Mouse (Mus musculus): ENCODE results near the gene Slc1a3. TPM values are rescaled to one million over a fixed set of nuclear protein-coding genes. Genes with fewer than 3 reads are reported as not detected.

Gene Slc1a3
- polyA plus RNA-seq (2014; fragmentation: Nextera tagmentation; extraction: Ambion mirVana) = 18.3 and 19.3 TPM in 2 replicates

- WGBS = 1% methylated on average over 34 of the region's 34 CpGs
- peak within 1 kb of the TSS; percentile 68 for H3K27ac ChIP-seq (ENCODE audit: low read length)
- H3K4me1 ChIP-seq (ENCODE audit: control insufficient read depth, insufficient read depth, low read length) = no peaks in the 10 kb centered on the region
- H3K4me3 ChIP-seq (ENCODE audit: low read depth, low read length) = peak within 1 kb of the TSS; percentile 60
- no peaks in the 10 kb centered on the region for H3K9me3 ChIP-seq (ENCODE audit: control insufficient read depth, low read depth, low read length)
- 0 out of 2 replicates have a peak, but pooled peaks cover 4% of the 10 kb centered on the region for H3K27me3 ChIP-seq (ENCODE audit: control insufficient read depth, insufficient read depth, low read length)
- peak within 1 kb of the TSS; percentile 76 for H3K4me2 ChIP-seq (replicated peaks; ENCODE audit: low read depth, low read length)
- H3K9ac ChIP-seq (replicated peaks; ENCODE audit: low read depth, low read length) = peak within 1 kb of the TSS; percentile 47; the same call in 1 of the 2 replicates
- H3K36me3 ChIP-seq (ENCODE audit: control insufficient read depth, insufficient read depth, low read length) = no peaks in the 10 kb centered on the region
- ATAC-seq (ENCODE audit: insufficient number of reproducible peaks, insufficient read depth, low FRiP score, low read depth) = peak; percentile 88
These were observed at the start of gene Slc1a3 for GRCm38 (mm10) chr15:8710146-8711006. Gene Slc1a3, minus strand, starts transcription at chr15:8710764.

GRCm38 (mm10) chr15:8759026-8759425 is 48.5 kb upstream of the Slc1a3 start:
- ATAC-seq (ENCODE audit: insufficient number of reproducible peaks, insufficient read depth, low FRiP score, low read depth) = no peak
- Histone ChIP-seq H3K27ac (ENCODE audit: low read length) (no peak overlapping the region), H3K4me2 (replicated peaks; ENCODE audit: low read depth, low read length) (no peak overlapping the region), H3K4me1 (ENCODE audit: control insufficient read depth, insufficient read depth, low read length) (peaks cover 5% of the 10 kb centered on the region; the same call in 1 of the 2 replicates), H3K9ac (replicated peaks; ENCODE audit: low read depth, low read length) (no peak overlapping the region), H3K27me3 (ENCODE audit: control insufficient read depth, insufficient read depth, low read length) (no peaks in the 10 kb centered on the region), H3K36me3 (ENCODE audit: control insufficient read depth, insufficient read depth, low read length) (no peaks in the 10 kb centered on the region), H3K4me3 (ENCODE audit: low read depth, low read length) (no peak overlapping the region), H3K9me3 (ENCODE audit: control insufficient read depth, low read depth, low read length) (no peaks in the 10 kb centered on the region)
- 63% methylated on average over 3 of the region's 3 CpGs for WGBS

GRCm38 (mm10) chr15:8756441-8756840 is 45.9 kb upstream of the Slc1a3 start:
- Histone ChIP-seq H3K27ac (ENCODE audit: low read length) (no peak overlapping the region), H3K4me3 (ENCODE audit: low read depth, low read length) (no peak overlapping the region), H3K4me1 (ENCODE audit: control insufficient read depth, insufficient read depth, low read length) (peaks cover under 1% of the 10 kb centered on the region; the same call in 1 of the 2 replicates), H3K36me3 (ENCODE audit: control insufficient read depth, insufficient read depth, low read length) (no peaks in the 10 kb centered on the region), H3K9me3 (ENCODE audit: control insufficient read depth, low read depth, low read length) (no peaks in the 10 kb centered on the region), H3K27me3 (ENCODE audit: control insufficient read depth, insufficient read depth, low read length) (no peaks in the 10 kb centered on the region), H3K9ac (replicated peaks; ENCODE audit: low read depth, low read length) (no peak overlapping the region), H3K4me2 (replicated peaks; ENCODE audit: low read depth, low read length) (no peak overlapping the region)
- no peak for ATAC-seq (ENCODE audit: insufficient number of reproducible peaks, insufficient read depth, low FRiP score, low read depth)
- WGBS = 79% methylated on average over 6 of the region's 6 CpGs

- H3K27ac ChIP-seq (ENCODE audit: low read length) = no peak overlapping the region
- ATAC-seq (ENCODE audit: insufficient number of reproducible peaks, insufficient read depth, low FRiP score, low read depth) = no peak
- no peak overlapping the region for H3K4me3 ChIP-seq (ENCODE audit: low read depth, low read length)
- no peaks in the 10 kb centered on the region for H3K4me1 ChIP-seq (ENCODE audit: control insufficient read depth, insufficient read depth, low read length)
- no peak overlapping the region for H3K4me2 ChIP-seq (replicated peaks; ENCODE audit: low read depth, low read length)
- H3K27me3 ChIP-seq (ENCODE audit: control insufficient read depth, insufficient read depth, low read length) = no peaks in the 10 kb centered on the region
- H3K9me3 ChIP-seq (ENCODE audit: control insufficient read depth, low read depth, low read length) = no peaks in the 10 kb centered on the region
- H3K36me3 ChIP-seq (ENCODE audit: control insufficient read depth, insufficient read depth, low read length) = no peaks in the 10 kb centered on the region
- H3K9ac ChIP-seq (replicated peaks; ENCODE audit: low read depth, low read length) = no peak overlapping the region
- WGBS = 95% methylated on average over 4 of the region's 4 CpGs
These were observed 39.2 kb upstream of the Slc1a3 start for GRCm38 (mm10) chr15:8749762-8750161.

- Histone ChIP-seq H3K36me3 (ENCODE audit: control insufficient read depth, insufficient read depth, low read length) (no peaks in the 10 kb centered on the region), H3K27me3 (ENCODE audit: control insufficient read depth, insufficient read depth, low read length) (no peaks in the 10 kb centered on the region), H3K4me3 (ENCODE audit: low read depth, low read length) (no peak overlapping the region), H3K4me2 (replicated peaks; ENCODE audit: low read depth, low read length) (no peak overlapping the region), H3K9ac (replicated peaks; ENCODE audit: low read depth, low read length) (no peak overlapping the region), H3K27ac (ENCODE audit: low read length) (no peak overlapping the region), H3K4me1 (ENCODE audit: control insufficient read depth, insufficient read depth, low read length) (no peaks in the 10 kb centered on the region), H3K9me3 (ENCODE audit: control insufficient read depth, low read depth, low read length) (no peaks in the 10 kb centered on the region)
- ATAC-seq (ENCODE audit: insufficient number of reproducible peaks, insufficient read depth, low FRiP score, low read depth) = no peak
- 83% methylated on average over 1 of the region's 1 CpGs for WGBS
These were observed 38.2 kb upstream of the Slc1a3 start for GRCm38 (mm10) chr15:8748771-8749170.

- no peak overlapping the region for H3K4me2 ChIP-seq (replicated peaks; ENCODE audit: low read depth, low read length)
- no peaks in the 10 kb centered on the region for H3K4me1 ChIP-seq (ENCODE audit: control insufficient read depth, insufficient read depth, low read length)
- H3K9me3 ChIP-seq (ENCODE audit: control insufficient read depth, low read depth, low read length) = no peaks in the 10 kb centered on the region
- H3K4me3 ChIP-seq (ENCODE audit: low read depth, low read length) = no peak overlapping the region
- no peak overlapping the region for H3K9ac ChIP-seq (replicated peaks; ENCODE audit: low read depth, low read length)
- H3K27me3 ChIP-seq (ENCODE audit: control insufficient read depth, insufficient read depth, low read length) = no peaks in the 10 kb centered on the region
- WGBS = 35% methylated on average over 6 of the region's 6 CpGs
- no peak for ATAC-seq (ENCODE audit: insufficient number of reproducible peaks, insufficient read depth, low FRiP score, low read depth)
- H3K27ac ChIP-seq (ENCODE audit: low read length) = no peak overlapping the region
- no peaks in the 10 kb centered on the region for H3K36me3 ChIP-seq (ENCODE audit: control insufficient read depth, insufficient read depth, low read length)
These were observed 31.0 kb upstream of the Slc1a3 start for GRCm38 (mm10) chr15:8741593-8741992.

GRCm38 (mm10) chr15:8740724-8741123 is 30.2 kb upstream of the Slc1a3 start:
- no peaks in the 10 kb centered on the region for H3K9me3 ChIP-seq (ENCODE audit: control insufficient read depth, low read depth, low read length)
- H3K36me3 ChIP-seq (ENCODE audit: control insufficient read depth, insufficient read depth, low read length) = no peaks in the 10 kb centered on the region
- no peaks in the 10 kb centered on the region for H3K27me3 ChIP-seq (ENCODE audit: control insufficient read depth, insufficient read depth, low read length)
- no peak overlapping the region for H3K4me2 ChIP-seq (replicated peaks; ENCODE audit: low read depth, low read length)
- H3K9ac ChIP-seq (replicated peaks; ENCODE audit: low read depth, low read length) = no peak overlapping the region
- WGBS = 92% methylated on average over 8 of the region's 8 CpGs
- no peak overlapping the region for H3K4me3 ChIP-seq (ENCODE audit: low read depth, low read length)
- H3K4me1 ChIP-seq (ENCODE audit: control insufficient read depth, insufficient read depth, low read length) = no peaks in the 10 kb centered on the region
- H3K27ac ChIP-seq (ENCODE audit: low read length) = no peak overlapping the region
- ATAC-seq (ENCODE audit: insufficient number of reproducible peaks, insufficient read depth, low FRiP score, low read depth) = no peak

- Histone ChIP-seq H3K27me3 (ENCODE audit: control insufficient read depth, insufficient read depth, low read length) (no peaks in the 10 kb centered on the region), H3K9ac (replicated peaks; ENCODE audit: low read depth, low read length) (no peak overlapping the region), H3K4me1 (ENCODE audit: control insufficient read depth, insufficient read depth, low read length) (no peaks in the 10 kb centered on the region), H3K27ac (ENCODE audit: low read length) (no peak overlapping the region), H3K36me3 (ENCODE audit: control insufficient read depth, insufficient read depth, low read length) (no peaks in the 10 kb centered on the region), H3K9me3 (ENCODE audit: control insufficient read depth, low read depth, low read length) (no peaks in the 10 kb centered on the region), H3K4me3 (ENCODE audit: low read depth, low read length) (no peak overlapping the region), H3K4me2 (replicated peaks; ENCODE audit: low read depth, low read length) (no peak overlapping the region)
- 91% methylated on average over 5 of the region's 5 CpGs for WGBS
- no peak for ATAC-seq (ENCODE audit: insufficient number of reproducible peaks, insufficient read depth, low FRiP score, low read depth)
These were observed 27.6 kb upstream of the Slc1a3 start for GRCm38 (mm10) chr15:8738156-8738555.
